Mouse (Mus musculus) urinary bladder, postnatal 36 days (tissue): ENCODE measurements around the gene Frmd4b.

Source experiments
- DNase-seq, 2 experiments: peaks; one replicate each; pipeline ENCODE4 v3.0.0; 2022; ENCODE audit warnings: low spot score in 2 of 2, mixed read lengths in 1 of 2

Frmd4b gene

DNA sequence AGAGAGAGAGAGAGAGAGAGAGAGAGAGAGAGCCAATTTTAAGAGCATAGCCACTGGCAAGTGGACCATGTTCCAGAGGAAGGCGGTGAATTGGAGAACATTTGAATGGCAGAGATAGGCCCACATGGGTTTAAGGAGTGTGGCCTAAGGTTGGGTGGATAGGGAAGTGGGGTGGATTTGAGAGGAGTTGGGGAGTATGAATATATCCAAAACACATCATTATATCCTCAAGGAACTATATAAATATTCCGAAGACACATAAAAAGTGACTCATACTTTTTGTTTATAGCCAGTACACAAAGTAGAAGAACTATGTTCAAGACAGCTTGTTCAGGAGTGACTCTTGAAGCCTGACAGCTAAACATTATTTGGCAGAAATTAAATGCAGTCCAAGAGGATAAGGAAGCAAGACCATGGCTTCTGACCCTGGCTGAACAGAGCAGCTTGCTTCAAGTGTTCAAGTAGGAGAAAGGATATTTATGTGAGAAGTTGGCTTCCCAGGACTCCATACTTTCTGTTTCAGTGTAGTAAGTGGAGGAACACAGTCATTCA lies 36.8 kb downstream of the Frmd4b start:
- no peak for DNase-seq

DNA sequence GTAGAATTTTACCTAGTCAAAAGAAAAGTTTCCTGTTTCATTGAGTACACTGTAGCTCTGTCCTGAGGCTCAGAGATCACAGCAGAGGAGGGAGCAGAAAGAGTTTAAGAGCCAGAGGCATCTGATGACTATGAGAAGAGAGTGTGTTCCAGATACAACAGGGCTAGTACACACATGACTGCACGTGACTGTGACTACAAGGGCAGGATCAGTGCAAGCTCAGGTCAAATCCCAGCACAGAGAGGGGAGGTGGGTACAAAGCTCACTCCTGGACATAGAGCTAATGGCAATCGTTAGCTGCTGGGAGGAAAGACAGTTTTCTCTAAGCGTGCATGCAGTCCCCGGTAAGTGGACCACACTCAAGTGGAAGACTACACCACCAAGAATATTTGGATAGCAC lies 37.6 kb downstream of the Frmd4b start:
- DNase-seq = no peak

GRCm38 (mm10) chr6:97578210-97578609 lies 39.1 kb downstream of the Frmd4b start:
- no peak for DNase-seq

GRCm38 (mm10) chr6:97577349-97577748 lies 40.0 kb downstream of the Frmd4b start:
- no peak for DNase-seq

GRCm38 (mm10) chr6:97576565-97577346 lies 40.6 kb downstream of the Frmd4b start:
- no peak for DNase-seq

DNA sequence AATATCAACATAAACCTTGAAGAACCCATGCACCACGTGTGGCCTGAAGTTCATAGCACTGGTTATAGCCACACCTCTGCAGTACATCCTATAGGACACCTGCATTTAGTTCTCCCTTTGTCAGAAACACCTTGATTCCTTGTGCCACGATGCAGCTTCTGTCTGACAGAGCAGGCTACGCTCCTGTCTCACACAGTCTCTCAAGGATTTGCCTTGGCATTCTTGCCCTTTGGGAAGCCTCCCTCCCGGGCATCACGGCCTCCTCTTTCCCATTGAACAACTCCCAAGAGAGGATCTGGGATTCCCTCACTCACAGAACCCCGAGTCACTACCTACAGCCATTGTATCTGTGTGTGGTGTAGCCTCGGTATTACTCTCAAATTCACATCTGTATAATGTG lies 41.2 kb downstream of the Frmd4b start:
- no peak for DNase-seq

DNA sequence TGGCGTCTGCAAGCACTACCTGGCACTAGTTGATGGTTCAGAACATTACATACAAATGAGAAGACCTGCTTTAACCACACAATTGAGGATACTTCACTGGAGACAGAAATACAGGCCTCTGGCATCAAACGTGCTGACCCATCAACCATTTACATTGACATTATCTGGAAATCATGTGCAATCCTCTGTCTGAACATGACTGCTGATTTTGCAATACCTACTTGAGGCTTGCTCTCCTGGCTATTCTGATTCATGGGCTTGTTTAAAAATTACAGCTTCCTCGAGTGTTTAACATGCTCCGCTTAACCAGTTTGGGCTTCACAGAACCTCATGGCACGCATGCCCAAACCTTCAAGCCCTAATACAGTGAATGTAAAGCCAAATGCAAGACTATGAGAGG lies 42.4 kb downstream of the Frmd4b start:
- DNase-seq = peak; percentile 23 to 26

DNA sequence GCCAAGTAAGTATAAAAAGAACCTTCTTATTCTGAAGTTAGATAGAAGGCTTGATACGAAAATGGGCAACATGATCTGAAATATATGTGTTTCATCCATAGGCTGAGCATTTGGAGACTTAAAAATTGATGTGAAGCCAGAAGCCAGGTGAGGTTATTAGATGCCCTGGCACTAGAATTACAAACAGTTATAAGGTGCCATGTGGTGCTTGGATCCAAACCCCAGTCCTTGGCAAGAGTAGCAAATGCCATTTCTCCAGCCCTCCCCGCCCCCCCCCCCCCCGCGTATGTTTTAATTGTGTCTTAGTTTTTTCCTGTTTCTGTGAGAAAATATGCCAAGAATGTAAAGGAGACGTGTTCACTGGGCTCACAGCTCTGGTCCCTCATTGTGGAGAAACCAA lies 45.1 kb downstream of the Frmd4b start:
- no peak for DNase-seq

GRCm38 (mm10) chr6:97568538-97568937 lies 48.8 kb downstream of the Frmd4b start:
- DNase-seq = no peak

DNA sequence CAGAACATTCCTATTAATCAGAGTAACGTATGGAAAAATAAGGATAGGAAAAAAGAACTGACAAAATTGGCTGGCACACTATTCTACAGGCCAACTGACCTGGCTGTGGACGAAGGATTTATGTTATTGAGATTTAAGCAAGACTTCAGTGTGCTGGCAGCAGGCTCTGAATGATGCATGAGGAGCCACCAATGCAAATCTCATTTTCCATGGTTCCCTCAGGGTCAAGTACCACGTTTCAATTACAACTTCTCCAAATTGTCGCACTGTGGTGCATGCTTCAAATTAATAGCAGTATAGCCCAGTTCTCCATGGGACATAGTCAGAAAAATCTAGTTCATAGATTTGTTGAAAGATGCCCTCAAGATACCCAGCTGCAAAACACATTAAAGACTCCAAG lies 50.6 kb downstream of the Frmd4b start:
- DNase-seq = no peak

DNA sequence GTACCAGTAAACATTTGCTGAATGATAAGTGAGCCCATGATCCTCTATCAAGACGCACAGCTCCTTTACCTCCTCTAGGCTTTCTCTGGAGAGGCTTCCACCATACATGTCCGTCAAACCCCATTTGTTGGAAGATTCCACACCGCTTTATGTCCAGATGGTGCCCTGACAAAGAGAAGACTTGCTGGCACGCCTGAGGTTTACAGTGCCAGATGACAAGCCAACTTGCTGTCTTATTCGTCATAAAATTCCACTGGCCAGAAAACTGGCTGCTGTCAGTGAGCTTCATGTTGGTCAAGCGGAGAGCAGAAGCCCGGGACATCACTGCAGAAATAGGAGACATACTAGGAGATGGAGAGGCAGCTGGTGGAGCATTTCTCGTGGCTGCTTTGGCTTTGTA lies 60.2 kb downstream of the Frmd4b start:
- no peak for DNase-seq

DNA sequence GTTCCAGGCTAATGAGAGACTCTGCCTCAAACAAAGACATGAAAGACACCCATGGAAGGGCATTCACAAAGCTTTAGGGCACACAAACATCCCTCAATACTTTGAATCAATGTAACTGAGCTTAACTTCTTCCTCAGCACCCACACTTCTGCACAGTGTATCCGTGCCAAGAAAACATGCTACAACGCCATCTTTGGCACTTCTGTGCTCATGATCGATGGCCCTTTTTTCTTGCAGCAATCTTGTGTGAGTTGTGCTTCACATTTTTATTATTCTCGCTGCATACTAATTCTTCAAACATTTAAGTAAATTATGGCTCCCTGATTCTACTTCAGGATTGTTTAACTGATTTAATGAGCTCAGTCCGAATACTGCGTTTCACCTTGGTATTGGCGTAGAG lies 61.7 kb downstream of the Frmd4b start:
- no peak for DNase-seq

GRCm38 (mm10) chr6:97553431-97553830 lies 63.9 kb downstream of the Frmd4b start:
- no peak for DNase-seq

GRCm38 (mm10) chr6:97552573-97552972 lies 64.8 kb downstream of the Frmd4b start:
- no peak for DNase-seq

DNA sequence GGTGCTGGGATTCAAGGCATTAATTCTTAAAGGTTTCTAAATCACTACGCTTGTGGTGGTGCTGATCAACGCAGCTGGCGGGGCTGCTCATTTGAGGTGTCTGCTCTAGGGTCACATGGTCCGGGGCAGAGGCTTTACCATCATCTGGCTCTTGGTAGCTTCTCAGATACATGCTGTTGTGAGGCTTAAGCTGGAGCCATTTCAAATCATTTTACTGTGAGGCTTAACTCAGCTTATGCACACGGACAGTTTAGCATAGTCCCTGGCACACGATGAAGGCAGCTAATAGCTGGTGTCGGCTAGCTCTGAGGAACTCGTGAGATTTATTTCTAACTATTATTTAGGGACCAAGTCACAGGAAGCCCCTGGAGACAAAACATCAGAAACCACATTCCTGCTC lies 65.5 kb downstream of the Frmd4b start:
- DNase-seq = no peak

- DNase-seq = no peak
Observed at GRCm38 (mm10) chr6:97551161-97551560, 66.2 kb downstream of the Frmd4b start.

GRCm38 (mm10) chr6:97540458-97540857 lies 76.9 kb downstream of the Frmd4b start:
- no peak for DNase-seq

- DNase-seq = no peak
Observed at GRCm38 (mm10) chr6:97535763-97536445, 81.4 kb downstream of the Frmd4b start.

DNA sequence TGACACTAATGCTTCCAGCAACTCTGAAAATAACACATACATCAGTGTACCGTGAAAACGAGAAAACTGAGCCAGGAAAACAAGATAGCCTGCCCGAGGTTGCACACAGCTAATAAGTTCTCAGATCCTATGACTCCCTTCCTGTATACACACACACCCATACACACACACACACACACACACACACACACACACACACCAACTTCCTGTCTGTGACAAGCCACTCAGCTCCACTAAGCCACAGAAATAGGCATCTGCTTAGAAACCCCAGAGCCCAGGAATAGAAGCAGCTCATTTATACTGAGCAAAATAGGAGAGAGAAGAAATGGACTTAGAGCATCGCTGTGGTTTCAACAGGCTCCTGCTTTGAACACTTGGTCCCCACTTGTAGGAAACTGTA lies 86.3 kb downstream of the Frmd4b start:
- no peak for DNase-seq

- DNase-seq = no peak
Observed at GRCm38 (mm10) chr6:97528961-97529680, 88.2 kb downstream of the Frmd4b start.

GRCm38 (mm10) chr6:97526092-97526491 lies 91.2 kb downstream of the Frmd4b start:
- DNase-seq = peak; percentile 19 to 33

DNA sequence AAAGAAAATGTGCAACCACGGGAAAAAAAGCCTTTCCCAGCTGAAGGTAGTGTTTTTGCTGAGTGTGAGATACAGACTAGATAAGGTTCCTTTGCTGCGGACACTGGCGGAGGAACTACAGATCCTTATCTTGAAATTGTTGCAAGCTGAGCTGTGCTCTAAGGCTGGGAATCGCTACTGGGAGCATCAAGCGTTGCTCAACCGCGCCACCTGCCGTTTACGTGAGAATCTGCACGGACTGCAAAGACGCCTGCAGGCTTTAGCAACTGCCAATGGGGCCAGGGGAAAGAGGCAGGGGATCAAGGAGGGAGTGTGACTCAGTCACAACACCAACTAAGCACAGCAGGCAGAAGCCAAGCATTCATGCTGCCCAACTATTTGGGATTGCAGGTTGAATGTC lies 94.2 kb downstream of the Frmd4b start:
- peak; percentile 67 to 80 for DNase-seq
